Mouse (Mus musculus) heart, postnatal 0 days (tissue): ENCODE measurements at regions not wholly inside any gene's neighbourhood (a gene's known extent, or its start where the extent isn't known, plus 50 kb on each side); places are given as distances from the start of the nearest gene placed in this dataset.

Experiments used
- ATAC-seq: fragments of 200-750 bp; cut with Nextera tagmentation; 2 replicates; pipeline ENCODE4 v1.8.0; 2017; ENCODE audit warnings: low read depth, moderate number of reproducible peaks, moderate library complexity; ENCODE audit not compliant: insufficient read depth
- DNase-seq: peaks from one replicate; pipeline ENCODE4 v3.0.0-alpha.2; 2016; ENCODE audit warnings: low spot score
- H3K27ac ChIP-seq: fragments of 300-500 bp; sonication (generic); 2 replicates; pipeline ENCODE4 v1.5.1; 2014; ENCODE audit warnings: low read depth, mild to moderate bottlenecking
- H3K27me3 ChIP-seq: fragments of 300-500 bp; sonication (generic); 2 replicates; pipeline ENCODE4 v1.6.1; 2014; ENCODE audit warnings: low read length, mixed read lengths; ENCODE audit not compliant: control insufficient read depth, insufficient read depth
- H3K36me3 ChIP-seq: fragments of 300-500 bp; sonication (generic); replicated peaks from 2 replicates; pipeline ENCODE4 v1.6.1; 2014; ENCODE audit warnings: low read length, mixed read lengths; ENCODE audit not compliant: control insufficient read depth, insufficient read depth
- H3K4me1 ChIP-seq: fragments of 300-500 bp; sonication (generic); 2 replicates; pipeline ENCODE4 v1.6.1; 2014; ENCODE audit warnings: antibody characterized with exemption; ENCODE audit not compliant: control insufficient read depth, insufficient read depth
- H3K4me2 ChIP-seq: fragments of 300-500 bp; sonication (generic); 2 replicates; pipeline ENCODE4 v1.6.1; 2014; ENCODE audit warnings: low read depth, mild to moderate bottlenecking, low read length, moderate library complexity
- H3K4me3 ChIP-seq: fragments of 300-500 bp; sonication (generic); 2 replicates; pipeline ENCODE4 v1.5.1; 2014; ENCODE audit warnings: low read depth, low read length
- H3K9ac ChIP-seq: fragments of 300-500 bp; sonication (generic); replicated peaks from 2 replicates; pipeline ENCODE4 v1.6.1; 2014; ENCODE audit warnings: low read depth, low read length, mixed read lengths
- H3K9me3 ChIP-seq: fragments of 300-500 bp; sonication (generic); replicated peaks from 2 replicates; pipeline ENCODE4 v1.6.1; 2016; ENCODE audit warnings: low read length; ENCODE audit not compliant: control insufficient read depth
- CTCF ChIP-seq: IDR thresholded peaks from 2 replicates; pipeline ENCODE4 v1.5.1; 2016; ENCODE audit warnings: antibody characterized with exemption, control low read depth, low read depth
- EP300 ChIP-seq: IDR thresholded peaks from 2 replicates; pipeline ENCODE4 v1.6.1; 2016; ENCODE audit warnings: antibody characterized with exemption, low read depth
- WGBS: fragments of 180-500 bp; shearing (Covaris S2); extraction: QIAGEN DNeasy Blood & Tissue Kit; methylation state at CpG from one replicate; pipeline ENCODE4 v1.1.7; 2014; 5-methylcytosine and 5-hydroxymethylcytosine counted together

GRCm38 (mm10) chr13:59206186-59206585 is 378.8 kb downstream of the Agtpbp1 start:
- Histone ChIP-seq H3K9me3 (no peaks in the 10 kb centered on the region), H3K27ac (no peak overlapping the region), H3K9ac (no peak overlapping the region), H3K4me2 (no peak overlapping the region), H3K4me1 (no peaks in the 10 kb centered on the region), H3K36me3 (no peaks in the 10 kb centered on the region), H3K4me3 (no peak overlapping the region), H3K27me3 (no peaks in the 10 kb centered on the region)
- no peak for TF ChIP-seq EP300
- TF ChIP-seq CTCF, result no peak
- DNase-seq (no peak), ATAC-seq (no peak)
- 77% methylated on average over 3 of the region's 3 CpGs for WGBS

GRCm38 (mm10) chr13:59204506-59204905 is 380.5 kb downstream of the Agtpbp1 start:
- H3K4me1 ChIP-seq, result no peaks in the 10 kb centered on the region
- no peak for DNase-seq
- no peaks in the 10 kb centered on the region for H3K27me3 ChIP-seq
- no peak overlapping the region for H3K9ac ChIP-seq
- H3K36me3 ChIP-seq, result no peaks in the 10 kb centered on the region
- H3K9me3 ChIP-seq, result no peaks in the 10 kb centered on the region
- no peak overlapping the region for H3K4me3 ChIP-seq
- WGBS, result 55% methylated on average over 2 of the region's 2 CpGs
- no peak for ATAC-seq
- no peak for TF ChIP-seq EP300
- TF ChIP-seq CTCF, result no peak
- H3K4me2 ChIP-seq, result no peak overlapping the region
- H3K27ac ChIP-seq, result no peak overlapping the region

GRCm38 (mm10) chr13:59196311-59196710 is 388.7 kb downstream of the Agtpbp1 start:
- ATAC-seq, result no peak
- no peak for TF ChIP-seq EP300
- no peak for TF ChIP-seq CTCF
- no peaks in the 10 kb centered on the region for H3K4me1 ChIP-seq
- WGBS, result 71% methylated on average over 5 of the region's 5 CpGs
- no peak for DNase-seq
- no peaks in the 10 kb centered on the region for H3K27me3 ChIP-seq
- no peak overlapping the region for H3K9ac ChIP-seq
- no peaks in the 10 kb centered on the region for H3K9me3 ChIP-seq
- H3K4me2 ChIP-seq, result no peak overlapping the region
- H3K36me3 ChIP-seq, result no peaks in the 10 kb centered on the region
- no peak overlapping the region for H3K27ac ChIP-seq
- H3K4me3 ChIP-seq, result no peak overlapping the region

DNA sequence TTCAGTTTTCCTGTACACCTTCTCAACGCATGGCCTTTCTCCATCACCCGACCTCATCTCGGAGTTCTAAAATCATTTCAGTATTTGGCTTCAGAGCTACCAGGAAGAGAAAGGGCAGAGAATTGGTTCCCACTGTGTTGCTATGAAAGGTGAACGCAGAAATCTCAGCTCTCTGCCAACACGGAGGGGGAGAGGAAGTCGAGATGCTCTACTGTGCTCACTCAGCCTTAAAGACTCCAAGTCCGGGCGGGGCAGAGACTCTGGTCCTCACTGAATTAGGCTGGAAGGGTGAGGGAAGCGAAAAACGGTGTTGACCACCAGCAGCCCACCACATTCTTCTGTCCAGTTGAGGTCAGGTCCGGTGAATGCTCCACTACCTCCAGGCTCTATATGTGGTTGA is 382.1 kb downstream of the Ntrk2 start:
- Histone ChIP-seq H3K4me3 (no peak overlapping the region), H3K36me3 (no peaks in the 10 kb centered on the region), H3K27me3 (no peaks in the 10 kb centered on the region), H3K27ac (no peak overlapping the region), H3K9me3 (0 out of 2 replicates have a peak, but pooled peaks cover 6% of the 10 kb centered on the region), H3K4me2 (no peak overlapping the region), H3K4me1 (no peaks in the 10 kb centered on the region), H3K9ac (no peak overlapping the region)
- TF ChIP-seq CTCF, result no peak
- WGBS, result 81% methylated on average over 11 of the region's 11 CpGs
- ATAC-seq, result no peak
- DNase-seq, result no peak
